Mouse (Mus musculus): ENCODE measurements around the gene Ghr. TPM values are rescaled to one million over a fixed set of nuclear protein-coding genes. Genes with fewer than 3 reads are reported as not detected.

Gene Ghr
- polyA plus RNA-seq, 1 experiment from 2014 or later = 57.9 TPM

GRCm38 (mm10) chr15:3269996-3270645, 313.2 kb downstream of the Ghr start:
- Histone ChIP-seq H3K4me2 (ENCODE audit: low read depth, low read length) (peak overlapping the region; percentile 68), H3K36me3 (ENCODE audit: control insufficient read depth, insufficient read depth) (no peaks in the 10 kb centered on the region), H3K9me3 (replicated peaks; ENCODE audit: control insufficient read depth, low read length) (no peaks in the 10 kb centered on the region), H3K9ac (ENCODE audit: low read length) (peak overlapping the region; percentile 75), H3K4me3 (ENCODE audit: low read length) (peak overlapping the region; percentile 61), H3K27me3 (ENCODE audit: control insufficient read depth, insufficient read depth, low read length) (no peaks in the 10 kb centered on the region), H3K4me1 (ENCODE audit: control insufficient read depth, insufficient read depth, low read length) (peaks cover 9% of the 10 kb centered on the region; the same call in 1 of the 2 replicates), H3K27ac (ENCODE audit: low read length) (peak overlapping the region; percentile 94)
- 33% methylated on average over 6 of the region's 6 CpGs for WGBS
- peak; percentile 63 for ATAC-seq (replicated peaks; ENCODE audit: extremely low read depth, insufficient read depth, low FRiP score)

- no peak overlapping the region for H3K4me2 ChIP-seq (ENCODE audit: low read depth, low read length)
- ATAC-seq (replicated peaks; ENCODE audit: extremely low read depth, insufficient read depth, low FRiP score) = no peak
- no peak overlapping the region for H3K4me3 ChIP-seq (ENCODE audit: low read length)
- no peaks in the 10 kb centered on the region for H3K27me3 ChIP-seq (ENCODE audit: control insufficient read depth, insufficient read depth, low read length)
- H3K36me3 ChIP-seq (ENCODE audit: control insufficient read depth, insufficient read depth) = no peaks in the 10 kb centered on the region
- peak overlapping the region; percentile 94; the same call in 1 of the 2 replicates for H3K27ac ChIP-seq (ENCODE audit: low read length)
- no peaks in the 10 kb centered on the region for H3K9me3 ChIP-seq (replicated peaks; ENCODE audit: control insufficient read depth, low read length)
- H3K4me1 ChIP-seq (ENCODE audit: control insufficient read depth, insufficient read depth, low read length) = peaks cover 9% of the 10 kb centered on the region; the same call in 1 of the 2 replicates
- H3K9ac ChIP-seq (ENCODE audit: low read length) = no peak overlapping the region
- WGBS = 73% methylated on average over 4 of the region's 4 CpGs
Measured at GRCm38 (mm10) chr15:3269496-3269895, 313.8 kb downstream of the Ghr start.

GRCm38 (mm10) chr15:3268247-3268646, 315.0 kb downstream of the Ghr start, which contains the start of gene Selenop:
Gene Selenop, plus strand, starts transcription at chr15:3268547.
- H3K27me3 ChIP-seq (ENCODE audit: control insufficient read depth, insufficient read depth, low read length) = no peaks in the 10 kb centered on the region
- H3K36me3 ChIP-seq (ENCODE audit: control insufficient read depth, insufficient read depth) = no peaks in the 10 kb centered on the region
- 87% methylated on average over 6 of the region's 6 CpGs for WGBS
- no peak within 1 kb of the TSS for H3K9ac ChIP-seq (ENCODE audit: low read length)
- no peaks in the 10 kb centered on the region for H3K9me3 ChIP-seq (replicated peaks; ENCODE audit: control insufficient read depth, low read length)
- no peak within 1 kb of the TSS for H3K4me3 ChIP-seq (ENCODE audit: low read length)
- no peak within 1 kb of the TSS for H3K4me2 ChIP-seq (ENCODE audit: low read depth, low read length)
- H3K27ac ChIP-seq (ENCODE audit: low read length) = no peak within 1 kb of the TSS
- no peak for ATAC-seq (replicated peaks; ENCODE audit: extremely low read depth, insufficient read depth, low FRiP score)
- peaks cover 9% of the 10 kb centered on the region; the same call in 1 of the 2 replicates for H3K4me1 ChIP-seq (ENCODE audit: control insufficient read depth, insufficient read depth, low read length)

All from heart, embryonic 16.5 days (tissue).